Mouse (Mus musculus): Measurements from ENCODE around the gene Nrcam.

Nrcam gene

DNA sequence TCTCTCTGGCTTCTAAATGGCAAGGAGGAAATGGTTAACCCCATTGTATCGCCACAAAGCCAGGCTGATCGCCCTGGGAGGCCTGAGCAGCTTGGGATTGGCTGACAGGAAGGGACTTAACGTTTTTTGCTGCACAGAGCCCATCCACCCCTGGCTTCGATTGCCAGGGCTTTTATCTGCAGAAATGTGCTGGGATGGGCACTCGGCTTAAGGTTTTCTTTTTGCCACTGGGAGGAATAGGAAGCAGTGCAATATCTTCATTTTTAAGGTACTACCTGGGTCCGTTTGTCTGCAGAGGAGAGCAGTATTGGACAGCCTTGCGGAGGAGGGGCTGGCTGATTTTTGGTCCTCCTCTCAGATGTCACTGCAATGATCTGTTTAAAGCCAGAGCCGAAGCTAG is 110.2 kb downstream of the Nrcam start:
- DNase-seq, result no peak

- no peak for DNase-seq
Measured at GRCm38 (mm10) chr12:44440230-44440629, 111.5 kb downstream of the Nrcam start.

DNA sequence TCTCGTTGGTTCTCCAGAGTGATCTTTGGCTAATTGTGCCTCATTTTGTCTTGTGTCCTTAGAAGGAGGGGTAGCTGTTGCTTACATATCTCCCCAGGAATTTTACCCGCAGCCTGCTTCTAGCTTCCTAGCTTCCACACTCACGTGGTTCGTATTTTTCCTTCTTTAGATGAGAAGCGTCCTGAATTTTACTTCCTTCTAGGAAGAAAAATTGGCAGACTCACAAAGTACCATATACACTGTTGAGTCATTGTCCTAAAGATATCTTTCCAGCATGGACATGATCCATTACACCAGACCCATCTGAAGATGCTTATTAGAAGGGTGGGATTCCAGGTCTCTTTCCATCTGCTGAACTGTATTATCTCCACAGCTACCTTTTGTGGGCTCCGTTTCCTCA is 122.2 kb downstream of the Nrcam start:
- DNase-seq, result no peak

GRCm38 (mm10) chr12:44451742-44452141 is 123.1 kb downstream of the Nrcam start:
- no peak for DNase-seq

DNA sequence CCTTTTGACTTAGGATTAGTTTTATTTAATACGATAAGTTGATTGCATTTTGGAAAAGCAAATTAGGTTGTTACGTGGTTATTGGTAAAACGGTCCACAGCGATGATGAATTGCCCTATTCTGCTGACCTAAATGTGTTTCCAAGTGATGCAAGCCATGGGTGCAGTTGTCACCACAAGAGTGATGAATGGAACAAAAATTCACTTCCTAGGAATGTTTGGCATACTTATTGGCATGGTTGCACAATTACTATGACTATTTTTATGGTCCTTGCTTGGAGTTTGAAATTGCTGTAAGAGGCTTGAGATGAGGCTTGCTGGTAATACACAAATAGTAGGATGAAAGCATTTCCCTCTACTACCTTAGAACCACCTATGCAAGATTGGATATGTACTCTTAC is 125.1 kb downstream of the Nrcam start:
- no peak for DNase-seq

DNA sequence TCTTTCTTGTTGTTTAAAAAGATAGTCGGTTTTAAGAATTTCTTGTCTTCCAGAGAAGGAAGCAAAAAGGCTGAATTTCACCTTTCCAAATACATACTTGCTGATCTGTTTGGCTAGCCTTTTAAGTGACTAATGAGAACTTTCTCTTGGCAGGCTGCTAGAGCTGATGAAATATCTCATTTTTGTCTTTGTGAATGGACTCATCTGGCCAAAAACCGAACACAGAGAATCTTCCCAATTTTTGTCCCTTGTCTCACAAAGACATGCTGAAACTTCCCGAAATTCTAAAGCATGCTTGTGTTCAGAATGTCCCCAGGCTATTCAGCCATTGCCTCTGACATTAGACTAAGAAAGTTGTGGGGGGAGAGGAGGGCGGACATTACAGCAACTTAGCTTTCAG is 129.3 kb downstream of the Nrcam start:
- no peak for DNase-seq

DNA sequence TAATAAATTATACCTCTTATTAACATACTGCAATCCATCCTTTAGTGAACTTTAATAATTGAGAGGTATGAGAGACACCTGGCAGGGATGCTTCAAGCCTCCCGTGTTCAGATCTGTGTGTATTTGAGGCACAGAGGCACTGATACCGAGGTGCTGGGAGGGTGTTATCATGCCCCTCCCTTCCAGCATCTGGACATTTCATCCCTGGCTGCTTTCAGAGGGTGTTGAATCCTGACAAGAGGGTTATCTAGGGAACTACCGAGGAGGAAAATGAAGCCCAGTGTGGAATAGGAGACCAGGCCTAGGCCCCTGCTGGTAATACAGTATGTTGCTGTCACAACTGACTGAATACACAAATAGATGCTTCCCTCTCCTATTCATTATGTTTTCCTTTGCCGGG is 133.8 kb downstream of the Nrcam start:
- no peak for DNase-seq

- DNase-seq, result no peak
Measured at GRCm38 (mm10) chr12:44462976-44463375, 134.3 kb downstream of the Nrcam start.

DNA sequence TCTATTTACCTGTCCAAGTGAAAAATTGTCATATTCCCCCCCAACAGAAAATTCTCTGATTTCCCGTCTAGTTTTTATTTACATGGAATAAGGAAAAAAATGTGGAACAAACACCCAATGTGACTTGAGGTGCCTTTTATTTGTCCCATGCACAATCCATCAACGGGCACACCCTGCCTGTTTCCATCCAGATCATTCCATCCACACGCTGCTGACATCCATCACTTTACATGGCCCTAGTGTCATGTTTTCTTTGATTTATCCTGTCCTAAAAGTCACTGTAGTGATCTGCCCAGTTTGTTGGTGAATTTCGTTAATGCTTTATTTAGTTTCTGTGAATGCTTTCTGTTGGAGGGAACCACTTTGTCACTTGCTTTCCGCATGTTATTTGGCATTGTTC is 142.4 kb downstream of the Nrcam start:
- no peak for DNase-seq

DNA sequence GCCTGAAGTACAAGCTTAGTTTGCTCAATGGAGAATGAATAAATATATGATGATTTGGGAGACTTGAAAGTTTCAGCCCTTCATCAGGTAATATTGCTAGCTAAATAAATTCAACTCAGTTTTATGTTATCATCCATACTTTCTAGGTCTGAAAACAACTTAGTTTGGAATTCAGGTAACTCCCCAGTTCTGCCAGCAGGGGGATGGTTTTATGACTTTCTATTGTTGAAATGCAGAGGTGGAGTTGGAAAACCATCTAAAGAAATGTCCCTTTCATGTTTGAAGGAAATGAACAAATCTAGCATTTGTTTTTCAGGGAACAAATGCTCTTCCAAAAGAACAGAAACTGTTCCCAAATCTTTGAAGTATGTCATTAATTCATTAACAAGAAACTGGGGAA is 146.7 kb downstream of the Nrcam start:
- no peak for DNase-seq

DNA sequence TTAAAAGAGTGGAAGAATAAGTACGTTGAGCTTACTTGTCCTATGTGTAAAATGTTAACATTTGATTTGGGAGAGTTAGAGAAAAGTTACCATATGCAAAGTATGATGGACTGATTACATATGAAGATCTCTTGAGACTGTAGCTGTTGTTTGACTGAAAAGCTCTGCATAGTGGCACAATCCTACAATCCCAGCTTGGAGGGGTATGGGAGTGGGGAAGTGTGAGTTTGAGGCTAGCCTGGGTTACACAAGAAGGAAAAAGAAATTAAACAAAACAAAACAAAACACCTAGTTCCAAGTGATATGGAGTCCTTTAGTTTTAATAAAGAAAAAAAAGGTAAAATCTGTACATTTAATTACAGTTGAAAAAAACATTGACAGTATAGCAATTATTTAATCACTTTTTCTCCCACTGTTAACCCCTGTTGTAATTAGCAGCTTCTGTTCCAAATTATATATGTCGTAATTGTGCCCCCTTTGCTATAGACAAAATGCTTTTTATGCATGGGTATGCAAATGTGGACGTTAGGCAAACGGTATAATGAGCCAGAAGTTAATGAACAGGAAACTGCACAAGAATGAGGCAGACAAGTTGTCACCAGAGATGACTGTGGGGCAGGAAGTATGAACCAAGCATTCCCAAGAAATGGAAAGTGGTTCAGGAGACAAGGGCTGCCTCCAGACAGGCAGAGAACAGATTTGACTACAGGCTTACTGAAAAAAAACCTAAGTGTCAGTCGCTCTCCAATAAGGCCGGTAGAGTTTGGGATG is 150.8 kb downstream of the Nrcam start:
- no peak for DNase-seq

DNA sequence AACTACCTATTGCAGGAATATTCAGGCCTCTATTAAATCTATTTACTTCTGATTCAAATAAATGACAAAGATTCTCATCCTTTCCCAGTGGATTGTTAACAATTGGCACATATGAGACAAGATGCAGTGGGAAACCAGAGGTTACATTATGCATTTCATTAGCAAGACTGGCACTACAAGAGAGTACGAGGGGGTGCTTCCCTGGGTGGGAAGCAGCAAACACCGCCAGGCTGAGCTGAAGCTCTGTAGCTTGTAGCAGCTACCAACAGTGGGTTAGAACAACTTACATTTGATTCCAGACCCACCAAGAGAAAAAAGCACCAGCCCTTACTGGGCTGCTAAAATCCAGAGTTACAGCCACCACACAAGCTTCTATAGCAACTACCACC is 151.3 kb downstream of the Nrcam start:
- no peak for DNase-seq

DNA sequence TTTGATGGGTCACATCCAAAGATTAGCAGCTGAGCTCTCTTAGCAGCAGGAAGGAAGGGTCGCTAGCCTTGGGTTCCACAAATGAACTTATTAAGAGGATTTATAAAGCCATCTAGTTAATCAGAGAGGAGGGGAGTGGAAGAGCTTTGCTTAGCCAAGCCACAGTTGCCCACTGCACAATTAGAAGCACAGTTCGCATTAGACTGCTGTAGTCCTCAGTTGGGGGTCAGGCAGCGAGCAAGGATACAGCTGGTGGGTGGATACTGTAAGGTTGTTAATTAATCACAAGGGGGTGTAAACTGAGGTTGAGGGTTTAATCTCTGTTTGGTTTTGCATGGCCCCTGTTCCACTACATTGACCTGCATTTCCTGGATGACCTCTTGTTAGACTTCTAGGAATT is 152.7 kb downstream of the Nrcam start:
- DNase-seq, result no peak

DNA sequence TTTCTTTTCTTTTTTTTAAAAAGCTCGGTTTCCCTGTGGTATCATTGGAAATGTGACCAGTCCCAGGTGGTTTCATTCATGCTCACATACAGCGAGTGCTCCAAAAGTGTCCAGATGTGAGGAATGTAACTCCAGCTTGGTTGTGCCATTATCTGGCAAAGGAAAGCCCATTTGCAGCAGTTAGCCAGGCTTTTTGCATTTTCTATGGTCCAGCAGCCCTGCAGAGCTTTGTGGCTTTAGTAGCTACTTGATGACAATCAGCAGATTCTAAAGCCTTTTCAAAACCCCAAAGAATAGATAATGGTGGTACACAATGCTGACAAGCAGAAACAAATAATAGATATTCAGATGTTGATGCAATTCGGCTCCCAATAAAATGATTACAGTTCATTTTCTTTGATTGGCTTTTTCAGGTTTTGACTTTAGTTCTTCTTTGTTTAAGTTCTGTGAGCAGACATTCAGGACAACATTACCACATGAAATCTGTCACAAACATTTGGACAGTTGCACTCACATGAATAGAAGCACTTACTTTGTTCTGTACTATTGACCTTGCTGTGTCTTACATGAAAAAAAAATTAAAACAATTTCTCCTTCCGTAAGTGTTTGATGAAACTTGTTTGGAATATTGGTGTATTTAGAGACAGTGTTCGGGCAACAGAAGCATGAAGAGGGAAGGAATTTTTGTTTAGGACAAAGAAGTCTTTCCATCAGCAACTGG is 164.2 kb downstream of the Nrcam start:
- no peak for DNase-seq

- DNase-seq, result no peak
Measured at GRCm38 (mm10) chr12:44497762-44498161, 169.1 kb downstream of the Nrcam start.

- DNase-seq, result no peak
Measured at GRCm38 (mm10) chr12:44498872-44499271, 170.2 kb downstream of the Nrcam start.

DNA sequence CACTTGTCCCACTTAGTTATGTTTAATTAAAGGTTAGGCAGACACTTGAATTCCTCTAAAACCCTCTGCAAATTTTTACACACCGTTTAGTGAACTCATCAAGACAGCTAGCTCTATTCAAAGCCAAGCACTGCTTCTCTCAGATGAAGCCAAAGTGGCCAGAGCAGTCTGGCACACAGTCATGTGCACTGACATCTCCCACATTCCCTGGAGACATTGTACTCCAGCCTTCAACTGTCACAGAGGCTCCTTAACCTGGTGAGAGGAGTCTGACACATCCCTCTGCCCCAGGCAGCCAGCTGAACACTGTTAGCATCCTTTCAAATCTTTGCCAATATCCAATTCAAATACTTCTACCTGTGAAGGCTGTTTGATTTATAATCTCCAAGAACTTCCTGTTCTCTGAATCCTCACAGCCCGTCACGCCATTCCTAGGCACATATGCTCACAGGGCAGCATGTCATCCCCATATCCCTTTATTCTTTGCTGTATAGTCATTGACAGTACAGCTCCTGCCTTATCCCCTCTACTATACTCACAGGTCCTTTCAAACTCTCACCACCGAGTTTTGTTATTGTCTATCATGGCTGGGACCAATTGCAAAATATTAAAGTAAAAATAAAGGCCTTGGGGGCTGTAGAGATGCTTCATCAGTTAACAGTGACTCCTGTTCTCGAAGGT is 173.3 kb downstream of the Nrcam start:
- no peak for DNase-seq

DNA sequence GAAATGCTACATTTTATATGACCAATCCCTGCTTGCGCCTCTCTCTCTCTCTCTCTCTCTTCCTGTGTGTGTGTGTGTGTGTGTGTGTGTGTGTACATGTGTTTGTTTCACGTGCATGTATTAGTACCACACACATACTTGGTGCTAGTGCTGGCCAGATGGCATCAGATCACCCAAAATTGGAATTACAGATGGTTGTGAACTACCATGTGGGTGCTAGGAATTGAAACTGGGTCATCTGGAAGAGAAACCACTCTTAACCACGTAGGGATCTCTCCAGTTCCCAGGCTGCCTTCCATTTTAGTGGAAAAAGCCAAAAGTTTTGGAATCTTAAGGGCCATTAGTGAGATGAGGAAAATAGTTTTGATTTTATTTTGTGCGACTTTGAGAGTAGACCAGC is 175.1 kb downstream of the Nrcam start:
- DNase-seq, result no peak

DNA sequence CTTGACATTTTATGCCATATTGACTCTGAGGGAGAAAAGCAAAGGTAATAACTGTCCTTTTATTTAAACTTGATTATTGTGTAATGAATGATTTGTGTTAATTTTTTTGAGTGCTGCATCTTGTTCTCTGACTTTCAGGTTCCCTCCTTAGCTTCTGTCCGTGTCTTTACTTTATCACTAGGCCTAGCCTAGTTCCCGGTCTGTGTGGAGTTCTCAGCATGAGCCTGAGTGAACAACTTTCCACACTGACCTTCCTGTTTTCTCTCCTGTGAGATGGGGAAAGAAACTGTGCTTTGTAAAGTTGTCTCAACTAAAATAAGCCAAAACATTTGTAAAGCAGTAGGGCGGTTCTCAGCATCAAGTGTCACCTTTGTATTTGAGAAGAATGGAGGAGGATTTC is 179.9 kb downstream of the Nrcam start:
- DNase-seq, result no peak

GRCm38 (mm10) chr12:44509406-44510104 is 180.9 kb downstream of the Nrcam start:
- DNase-seq, result no peak

- DNase-seq, result no peak
Measured at GRCm38 (mm10) chr12:44515066-44515465, 186.4 kb downstream of the Nrcam start.

GRCm38 (mm10) chr12:44519440-44520141 is 190.9 kb downstream of the Nrcam start:
- no peak for DNase-seq

DNA sequence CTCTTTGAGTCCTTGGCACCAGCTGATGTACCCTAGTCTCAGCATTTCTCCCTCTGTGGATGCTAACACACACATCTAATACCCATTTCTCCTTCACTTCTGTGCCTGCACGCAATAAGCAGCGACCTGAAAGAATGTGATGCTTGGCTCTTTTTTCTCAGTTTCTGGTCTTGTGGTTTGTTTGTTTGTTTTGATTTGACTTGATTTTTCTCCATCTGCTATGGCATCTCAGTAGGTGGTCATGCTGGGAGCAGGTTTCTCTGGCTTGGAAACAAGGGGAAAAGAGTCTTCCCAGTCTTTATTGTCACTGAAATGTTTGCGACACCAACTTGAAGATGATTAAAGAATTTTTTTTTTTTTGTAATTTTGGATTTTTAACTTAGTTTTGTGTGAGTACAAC is 192.8 kb downstream of the Nrcam start:
- no peak for DNase-seq

Data from right cerebral cortex, postnatal 4 days (tissue).